Mouse (Mus musculus) spleen, postnatal 4 days (tissue): ENCODE measurements at regions not wholly inside any gene's neighbourhood (a gene's known extent, or its start where the extent isn't known, plus 50 kb on each side); places are given as distances from the start of the nearest gene placed in this dataset.
"Not testable (repeated sequence)": the region's sequence is repeated elsewhere in the genome, so short reads cannot be mapped to it uniquely, and the experiment has no call there.

Experiments
- DNase-seq, 2 experiments: peaks; one replicate each; pipeline ENCODE4 v3.0.0; 2022; ENCODE audit warnings: low spot score in 2 of 2

DNA sequence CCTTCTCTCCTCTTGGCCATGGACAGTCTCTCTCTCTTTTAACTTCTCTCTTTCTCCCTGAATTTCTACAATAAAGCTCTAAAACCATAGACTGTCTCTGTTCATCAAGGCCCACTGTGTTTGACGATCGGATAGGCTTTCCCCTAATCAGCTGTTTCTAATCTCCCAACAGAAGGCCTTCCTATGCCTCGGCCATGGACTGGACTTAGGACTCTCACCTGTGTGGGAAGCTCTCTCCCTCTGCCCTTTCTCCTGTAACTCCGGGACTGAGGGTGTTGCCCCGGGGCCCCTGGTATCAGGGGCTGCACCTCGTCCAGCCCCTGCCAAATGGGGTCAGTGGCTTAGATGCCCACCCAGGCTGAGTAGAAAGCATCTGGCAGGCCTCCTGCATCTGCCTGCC, 713.0 kb downstream of the Rapgef2 start:
- DNase-seq: no peak

DNA sequence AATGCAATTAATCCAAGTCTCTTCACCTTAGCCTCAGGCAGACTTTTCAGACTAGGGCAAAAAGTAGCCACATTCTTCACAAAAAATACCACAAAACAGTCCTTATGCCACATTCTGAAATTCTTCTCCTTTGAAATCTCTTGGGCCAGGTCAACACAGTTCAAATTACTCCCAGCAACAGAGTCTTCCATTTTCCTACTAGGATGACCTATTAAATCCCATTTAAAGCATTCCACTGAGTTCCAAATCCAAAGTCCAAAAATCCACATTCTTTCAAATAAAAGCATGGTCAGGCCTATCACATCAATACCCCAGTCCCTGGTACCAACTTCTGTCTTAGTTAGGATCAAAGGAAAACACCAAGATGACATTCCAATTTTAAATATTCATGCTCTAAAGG, 721.4 kb downstream of the Rapgef2 start:
- not testable (repeated sequence) for DNase-seq
